Mouse (Mus musculus) liver, embryonic 14.5 days (tissue): ENCODE results near the gene Col19a1.

Experiments used
- CTCF ChIP-seq: IDR thresholded peaks from 2 replicates; pipeline ENCODE4 v1.5.1; 2016; ENCODE audit warnings: antibody characterized with exemption, low read depth, control low read depth
- EP300 ChIP-seq: IDR thresholded peaks from 2 replicates; pipeline ENCODE4 v1.6.1; 2016; ENCODE audit warnings: antibody characterized with exemption, low read depth

DNA sequence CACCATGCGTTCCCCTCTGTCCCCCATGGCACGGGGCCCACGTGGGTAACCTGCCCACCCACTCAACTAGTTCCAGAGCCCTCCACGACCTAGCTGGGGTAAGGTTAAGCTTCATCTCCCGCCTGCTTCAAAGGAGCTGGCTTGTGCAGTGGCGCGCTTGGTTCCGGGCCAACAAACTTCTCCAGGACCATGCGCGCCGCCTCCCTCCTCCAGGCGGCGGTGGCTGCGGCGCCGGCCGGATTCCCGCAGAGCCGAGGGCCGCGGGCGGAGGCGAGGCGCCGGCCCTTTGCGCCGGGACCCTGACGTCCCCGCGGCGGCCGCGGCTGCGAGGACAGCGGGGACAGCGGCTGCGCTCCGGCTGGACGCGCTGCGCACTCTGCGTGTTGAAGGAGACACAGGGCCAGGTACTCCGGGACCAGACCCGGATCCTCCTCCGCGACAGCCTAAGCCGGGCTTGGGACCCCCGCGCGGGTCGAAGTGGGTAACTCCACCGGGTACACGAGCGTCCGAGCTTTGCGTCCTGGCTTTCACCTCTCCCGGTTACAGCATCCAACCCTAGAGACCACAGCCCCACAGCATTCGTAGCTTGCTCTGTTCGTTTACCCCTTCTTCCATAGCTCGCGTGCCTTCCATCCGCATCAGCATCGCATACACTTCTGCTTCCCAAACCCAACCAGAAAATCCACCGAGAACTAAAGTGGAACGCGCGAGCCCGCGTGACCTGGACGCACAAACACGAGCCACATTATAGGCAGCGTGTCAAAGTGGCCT lies 717 bp downstream of the Col19a1 start:
- TF ChIP-seq CTCF (no peak), EP300 (no peak)
